Mouse (Mus musculus) lung, postnatal 0 days (tissue): ENCODE data around the gene Abcc5. TPM values are rescaled to one million over a fixed set of nuclear protein-coding genes. Genes with fewer than 3 reads are reported as not detected.
"Not testable (repeated sequence)": the region's sequence is repeated elsewhere in the genome, so short reads cannot be mapped to it uniquely, and the experiment has no call there.

Experiments
- ATAC-seq: fragments of 200-750 bp; cut with Nextera tagmentation; 2 replicates; pipeline ENCODE4 v1.8.0; 2017; ENCODE audit warnings: moderate library complexity
- DNase-seq: peaks from one replicate; pipeline ENCODE4 v3.0.0-alpha.2; 2016; ENCODE audit warnings: low spot score
- H3K27ac ChIP-seq: fragments of 300-500 bp; sonication (generic); 2 replicates; pipeline ENCODE4 v1.5.1; 2014; ENCODE audit warnings: antibody characterized with exemption, mild to moderate bottlenecking, low read length, mixed read lengths
- H3K27me3 ChIP-seq: fragments of 300-500 bp; sonication (generic); replicated peaks from 2 replicates; pipeline ENCODE4 v1.6.1; 2014; ENCODE audit warnings: low read length, mixed read lengths; ENCODE audit not compliant: insufficient read depth
- H3K36me3 ChIP-seq: fragments of 300-500 bp; sonication (generic); 2 replicates; pipeline ENCODE4 v1.6.1; 2014; ENCODE audit warnings: low read length, mixed read lengths; ENCODE audit not compliant: insufficient read depth
- H3K4me1 ChIP-seq: fragments of 300-500 bp; sonication (generic); 2 replicates; pipeline ENCODE4 v1.6.1; 2014; ENCODE audit warnings: antibody characterized with exemption, low read depth, low read length, mixed read lengths; ENCODE audit not compliant: insufficient read depth
- H3K4me2 ChIP-seq: fragments of 300-500 bp; sonication (generic); replicated peaks from 2 replicates; pipeline ENCODE4 v1.6.1; 2014; ENCODE audit warnings: low read depth, mild to moderate bottlenecking, low read length, moderate library complexity, mixed read lengths
- H3K4me3 ChIP-seq: fragments of 300-500 bp; sonication (generic); 2 replicates; pipeline ENCODE4 v1.5.1; 2014; ENCODE audit warnings: low read depth, low read length
- H3K9ac ChIP-seq: fragments of 300-500 bp; sonication (generic); replicated peaks from 2 replicates; pipeline ENCODE4 v1.6.1; 2014; ENCODE audit warnings: low read depth, mild to moderate bottlenecking
- H3K9me3 ChIP-seq: fragments of 300-500 bp; sonication (generic); 2 replicates; pipeline ENCODE4 v1.6.1; 2016; ENCODE audit warnings: low read length, mixed read lengths
- CTCF ChIP-seq: IDR thresholded peaks from 2 replicates; pipeline ENCODE4 v1.5.1; 2016; ENCODE audit warnings: antibody characterized with exemption, mild to moderate bottlenecking
- EP300 ChIP-seq: IDR thresholded peaks from 2 replicates; pipeline ENCODE4 v1.6.1; 2016; ENCODE audit warnings: antibody characterized with exemption, mild to moderate bottlenecking, control low read depth
- WGBS: fragments of 180-500 bp; shearing (Covaris S2); extraction: QIAGEN DNeasy Blood & Tissue Kit; methylation state at CpG from one replicate; pipeline ENCODE4 v1.1.7; 2014; 5-methylcytosine and 5-hydroxymethylcytosine counted together
- polyA plus RNA-seq: library from polyadenylated mRNA; unstranded; fragments of >200 nt; fragmentation: Nextera tagmentation; extraction: Ambion mirVana; gene quantifications from 2 replicates; pipeline ENCODE4 v1.2.1, GENCODE M21; 2015

Abcc5 gene
- polyA plus RNA-seq, 1 experiment from 2014 or later, result 57.4 TPM

GRCm38 (mm10) chr16:20381031-20381430, 45.2 kb downstream of the Abcc5 start:
- Histone ChIP-seq H3K9me3 (no peaks in the 10 kb centered on the region), H3K36me3 (peaks cover 13% of the 10 kb centered on the region; the same call in 1 of the 2 replicates), H3K4me2 (no peak overlapping the region), H3K4me1 (no peaks in the 10 kb centered on the region), H3K9ac (no peak overlapping the region), H3K4me3 (no peak overlapping the region), H3K27ac (no peak overlapping the region), H3K27me3 (no peaks in the 10 kb centered on the region)
- WGBS, result 43% methylated on average over 5 of the region's 5 CpGs
- TF ChIP-seq EP300 (no peak), CTCF (no peak)
- no peak for ATAC-seq
- DNase-seq, result peak; percentile 21

- no peak overlapping the region for H3K4me2 ChIP-seq
- DNase-seq (no peak), ATAC-seq (no peak)
- no peaks in the 10 kb centered on the region for H3K9me3 ChIP-seq
- peaks cover 14% of the 10 kb centered on the region; the same call in 1 of the 2 replicates for H3K36me3 ChIP-seq
- 89% methylated on average over 5 of the region's 5 CpGs for WGBS
- H3K4me3 ChIP-seq, result no peak overlapping the region
- no peaks in the 10 kb centered on the region for H3K4me1 ChIP-seq
- no peaks in the 10 kb centered on the region for H3K27me3 ChIP-seq
- H3K27ac ChIP-seq, result no peak overlapping the region
- TF ChIP-seq CTCF (no peak), EP300 (no peak)
- no peak overlapping the region for H3K9ac ChIP-seq
Measured at GRCm38 (mm10) chr16:20375341-20375740, 50.9 kb downstream of the Abcc5 start.

- no peaks in the 10 kb centered on the region for H3K27me3 ChIP-seq
- TF ChIP-seq CTCF (no peak), EP300 (no peak)
- H3K27ac ChIP-seq, result no peak overlapping the region
- no peaks in the 10 kb centered on the region for H3K9me3 ChIP-seq
- H3K4me1 ChIP-seq, result no peaks in the 10 kb centered on the region
- no peak overlapping the region for H3K4me3 ChIP-seq
- DNase-seq, result no peak
- no peak overlapping the region for H3K4me2 ChIP-seq
- H3K9ac ChIP-seq, result no peak overlapping the region
- ATAC-seq, result no peak
- WGBS, result 63% methylated on average over 4 of the region's 4 CpGs
- peaks cover 24% of the 10 kb centered on the region for H3K36me3 ChIP-seq
Measured at GRCm38 (mm10) chr16:20371731-20372130, 54.5 kb downstream of the Abcc5 start.

- H3K27me3 ChIP-seq, result no peaks in the 10 kb centered on the region
- 89% methylated on average over 9 of the region's 9 CpGs for WGBS
- no peak for ATAC-seq
- no peaks in the 10 kb centered on the region for H3K4me1 ChIP-seq
- H3K36me3 ChIP-seq, result peaks cover 35% of the 10 kb centered on the region
- DNase-seq, result no peak
- H3K9ac ChIP-seq, result no peak overlapping the region
- no peak overlapping the region for H3K4me3 ChIP-seq
- H3K9me3 ChIP-seq, result no peaks in the 10 kb centered on the region
- TF ChIP-seq EP300, result no peak
- H3K4me2 ChIP-seq, result no peak overlapping the region
- no peak overlapping the region for H3K27ac ChIP-seq
Measured at GRCm38 (mm10) chr16:20368221-20368620, 58.0 kb downstream of the Abcc5 start.

GRCm38 (mm10) chr16:20362121-20362520, 64.1 kb downstream of the Abcc5 start:
- no peaks in the 10 kb centered on the region for H3K27me3 ChIP-seq
- H3K4me1 ChIP-seq, result no peaks in the 10 kb centered on the region
- H3K9me3 ChIP-seq, result no peaks in the 10 kb centered on the region
- H3K36me3 ChIP-seq, result peaks cover 47% of the 10 kb centered on the region
- 0 out of 2 replicates have a peak, but pooled peaks have one; percentile 7 for TF ChIP-seq CTCF
- TF ChIP-seq EP300, result no peak
- ATAC-seq (no peak), DNase-seq (no peak)
- WGBS, result 91% methylated on average over 11 of the region's 11 CpGs
- no peak overlapping the region for H3K9ac ChIP-seq
- H3K27ac ChIP-seq, result no peak overlapping the region
- no peak overlapping the region for H3K4me2 ChIP-seq
- no peak overlapping the region for H3K4me3 ChIP-seq

GRCm38 (mm10) chr16:20361496-20361895, 64.7 kb downstream of the Abcc5 start:
- H3K4me2 ChIP-seq, H3K4me3 ChIP-seq, H3K27me3 ChIP-seq, H3K9ac ChIP-seq, DNase-seq, H3K9me3 ChIP-seq, ATAC-seq, H3K4me1 ChIP-seq, H3K27ac ChIP-seq: not testable (repeated sequence)
- 90% methylated on average over 3 of the region's 3 CpGs for WGBS
- H3K36me3 ChIP-seq, result peaks cover 41% of the 10 kb centered on the region
